Mouse (Mus musculus) granulocyte monocyte progenitor cell, adult 5-6 weeks (primary cell): Measurements from ENCODE around the gene Rmdn2. TPM values are rescaled to one million over a fixed set of nuclear protein-coding genes. Genes with fewer than 3 reads are reported as not detected.

Source experiments
- ATAC-seq: replicated peaks from 2 replicates; pipeline ENCODE4 v1.8.0; 2016; ENCODE audit warnings: mild to moderate bottlenecking, moderate TSS enrichment, inconsistent platforms; ENCODE audit not compliant: poor library complexity, severe bottlenecking
- total RNA-seq, 2 experiments: library from RNA; stranded (forward) in 1 of 2; stranded (reverse) in 1 of 2; fragments of 200-712, 200-1000 nt in 1 of 2; fragments of >200 nt in 1 of 2; fragmentation: Nextera tagmentation in 1 of 2; gene quantifications; 2 replicates each; pipeline ENCODE4 v1.2.3; 2014 to 2017

The Rmdn2 gene
- total RNA-seq, 2 experiments from 2014 or later: 0.95 to 4.2 TPM

- no peak for ATAC-seq
Observed at GRCm38 (mm10) chr17:79733039-79733438, 121.4 kb downstream of the Rmdn2 start.

GRCm38 (mm10) chr17:79737598-79737997, 125.9 kb downstream of the Rmdn2 start:
- no peak for ATAC-seq

- no peak for ATAC-seq
Observed at GRCm38 (mm10) chr17:79738847-79739498, 127.3 kb downstream of the Rmdn2 start.

GRCm38 (mm10) chr17:79742635-79743034, 131.0 kb downstream of the Rmdn2 start:
- no peak for ATAC-seq

Other genes with a start within 250 kb of the Rmdn2 start
- 0.11 TPM in 1 of 2 replicates, not detected in the other for gene Cyp1b1, start 103.2 kb downstream of the Rmdn2 start, total RNA-seq (2014; fragmentation: Nextera tagmentation)
- 0.09 TPM in 1 of 2 replicates, not detected in the other for gene Cyp1b1, start 103.2 kb downstream of the Rmdn2 start, total RNA-seq (2017)